Comparison of ENCODE assay signal across 23 mouse cellular contexts in the genomic region with DNA sequence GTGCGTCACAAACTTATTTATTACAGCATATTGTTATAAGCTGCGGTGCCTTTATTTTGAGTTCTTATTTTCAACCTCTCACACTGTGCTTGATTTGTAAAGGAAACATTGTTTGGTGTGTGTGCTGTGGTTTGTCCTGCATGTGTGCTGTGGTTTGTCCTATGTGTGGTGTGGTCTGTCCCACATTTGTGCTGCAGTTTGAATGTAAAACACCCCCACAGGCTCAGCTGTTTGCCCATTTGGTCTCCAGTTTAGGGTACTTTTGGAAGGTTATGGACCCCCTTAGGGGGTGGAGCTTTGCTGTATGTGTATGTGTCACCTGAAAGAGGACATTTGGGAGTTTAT.
DNase-seq lines count a peak whose midpoint lies in the region; ATAC-seq and TF ChIP-seq lines count a peak whose summit lies in the region.
"Had no signal": no experiment of that assay in that cellular context is flagged by ENCODE, and none has a peak within 500 bp of the region (broad histone marks: within the 10 kb centered on the region; RNA-seq: fewer than 3 reads in every experiment).

No protein-coding gene starts in this region.

- no peaks in the 10 kb centered on the region for H3K36me3 ChIP-seq in forebrain, postnatal 0 days (ENCODE audit: insufficient read depth)
- H3K36me3 ChIP-seq in forebrain, embryonic 14.5 days (ENCODE audit: control insufficient read depth, insufficient read depth, low read length) = no peaks in the 10 kb centered on the region
- H3K36me3 ChIP-seq in kidney, embryonic 15.5 days = no peaks in the 10 kb centered on the region
- H3K36me3 ChIP-seq: forebrain, embryonic 10.5 days; hindbrain, embryonic 10.5 days; hindbrain, embryonic 13.5 days had no signal

- TF ChIP-seq CTCF in forebrain, postnatal 0 days (IDR thresholded peaks at IDR 0.05; ENCODE audit: low read depth) = no peak

- 84% methylated on average over 2 of the region's 2 CpGs for WGBS in forebrain, postnatal 0 days
- 96% methylated on average over 2 of the region's 2 CpGs for WGBS in forebrain, embryonic 14.5 days
- 58% methylated on average over 2 of the region's 2 CpGs for WGBS in kidney, embryonic 15.5 days

- H3K4me3 ChIP-seq in forebrain, postnatal 0 days (ENCODE audit: low read depth, low read length) = no peak overlapping the region
- no peak overlapping the region for H3K4me3 ChIP-seq in forebrain, embryonic 14.5 days (ENCODE audit: low read depth, low read length)
- H3K4me3 ChIP-seq in kidney, embryonic 15.5 days (replicated peaks) = no peak overlapping the region
- H3K4me3 ChIP-seq: forebrain, embryonic 10.5 days; forebrain, embryonic 13.5 days; gastrocnemius, adult 2 months; hindbrain, embryonic 10.5 days; hindbrain, embryonic 13.5 days had no signal

- H3K4me1 ChIP-seq in forebrain, postnatal 0 days (ENCODE audit: insufficient read depth) = no peaks in the 10 kb centered on the region
- H3K4me1 ChIP-seq in forebrain, embryonic 14.5 days (ENCODE audit: control insufficient read depth, insufficient read depth, low read length) = no peaks in the 10 kb centered on the region
- H3K4me1 ChIP-seq in kidney, embryonic 15.5 days = peaks cover 14% of the 10 kb centered on the region
- H3K4me1 ChIP-seq: forebrain, embryonic 10.5 days; forebrain, embryonic 13.5 days; hindbrain, embryonic 10.5 days; hindbrain, embryonic 13.5 days had no signal

- no peak for ATAC-seq in forebrain, postnatal 0 days
- no peak for ATAC-seq in forebrain, embryonic 14.5 days
- ATAC-seq in kidney, embryonic 15.5 days (replicated peaks; ENCODE audit: low FRiP score) = peak; percentile 41; the same call in 1 of the 2 replicates
- ATAC-seq in hematopoietic stem cell, adult 5-6 weeks (replicated peaks in 1 of 2; ENCODE audit: insufficient read depth in 1 of 2, low FRiP score in 2 of 2, low TSS enrichment in 1 of 2, low read depth in 1 of 2, poor library complexity in 2 of 2, severe bottlenecking in 2 of 2) = peak; percentile 86 to 89
- ATAC-seq: CD4-positive, CD25-positive, alpha-beta regulatory T cell, adult 4 months; forebrain, embryonic 13.5 days; hindbrain, embryonic 16.5 days had no signal

- no peak overlapping the region for H3K27ac ChIP-seq in forebrain, postnatal 0 days (ENCODE audit: low read depth, low read length)
- H3K27ac ChIP-seq in forebrain, embryonic 14.5 days (ENCODE audit: low read depth, low read length) = no peak overlapping the region
- H3K27ac ChIP-seq in kidney, embryonic 15.5 days = peak overlapping the region; percentile 75
- H3K27ac ChIP-seq: forebrain, embryonic 10.5 days; forebrain, embryonic 13.5 days; gastrocnemius, adult 2 months; hindbrain, embryonic 10.5 days; hindbrain, embryonic 13.5 days had no signal

- no peaks in the 10 kb centered on the region for H3K9me3 ChIP-seq in forebrain, postnatal 0 days (ENCODE audit: low read length)
- H3K9me3 ChIP-seq in forebrain, embryonic 14.5 days (replicated peaks; ENCODE audit: control insufficient read depth, low read length) = no peaks in the 10 kb centered on the region
- no peaks in the 10 kb centered on the region for H3K9me3 ChIP-seq in kidney, embryonic 15.5 days (replicated peaks)
- H3K9me3 ChIP-seq: forebrain, embryonic 10.5 days; forebrain, embryonic 13.5 days; hindbrain, embryonic 10.5 days; hindbrain, embryonic 13.5 days had no signal

- no peaks in the 10 kb centered on the region for H3K27me3 ChIP-seq in forebrain, postnatal 0 days (ENCODE audit: insufficient read depth, low read length)
- H3K27me3 ChIP-seq in forebrain, embryonic 14.5 days (replicated peaks; ENCODE audit: control insufficient read depth, insufficient read depth, low read length) = no peaks in the 10 kb centered on the region
- no peaks in the 10 kb centered on the region for H3K27me3 ChIP-seq in kidney, embryonic 15.5 days
- H3K27me3 ChIP-seq: forebrain, embryonic 13.5 days; hindbrain, embryonic 13.5 days had no signal

- no peak overlapping the region for H3K9ac ChIP-seq in forebrain, postnatal 0 days
- no peak overlapping the region for H3K9ac ChIP-seq in forebrain, embryonic 14.5 days (ENCODE audit: low read length)
- no peak overlapping the region for H3K9ac ChIP-seq in kidney, embryonic 15.5 days
- H3K9ac ChIP-seq: forebrain, embryonic 13.5 days; hindbrain, embryonic 13.5 days had no signal

- peak; percentile 2 for DNase-seq in forebrain, postnatal 0 days
- DNase-seq in forebrain, embryonic 14.5 days (ENCODE audit: low spot score) = no peak
- DNase-seq in kidney, adult 18-20 months = no peak
- DNase-seq in A20 (ENCODE audit: low read depth, low spot score) = peak; percentile 68
- DNase-seq in layer of hippocampus, adult 8-10 months (ENCODE audit: low spot score in 2 of 2) = no peak
- DNase-seq: adrenal gland, adult 2 months; adrenal gland, postnatal 14 days; cerebellum, adult 11 months; cerebellum, adult 2 months; cerebellum, adult 9-11 months; cerebellum, postnatal 25 days; gastrocnemius, adult 2 months; gastrocnemius, postnatal 14 days; heart, adult 11 months had no signal

- H3K4me2 ChIP-seq in forebrain, postnatal 0 days (ENCODE audit: low read depth) = no peak overlapping the region
- H3K4me2 ChIP-seq in forebrain, embryonic 14.5 days (ENCODE audit: low read length) = no peak overlapping the region
- no peak overlapping the region for H3K4me2 ChIP-seq in kidney, embryonic 15.5 days
- H3K4me2 ChIP-seq: forebrain, embryonic 13.5 days; heart, embryonic 11.5 days; hindbrain, embryonic 13.5 days had no signal

Comparison
In these comparisons a context has a peak if more than half of its experiments do, and no peak if none do; other contexts are left out.
1. DNase-seq: peak in forebrain, postnatal 0 days (single experiment) and A20 (single experiment); none in forebrain, embryonic 14.5 days (single experiment), kidney, adult 18-20 months (single experiment) and layer of hippocampus, adult 8-10 months (0 of 2).
2. ATAC-seq: peak in kidney, embryonic 15.5 days (single experiment) and hematopoietic stem cell, adult 5-6 weeks (2 of 2); none in forebrain, postnatal 0 days (single experiment) and forebrain, embryonic 14.5 days (single experiment).